Mouse (Mus musculus) brown adipose tissue, adult 24 weeks (tissue): Measurements from ENCODE around the gene D17H6S53E. TPM values are rescaled to one million over a fixed set of nuclear protein-coding genes. Genes with fewer than 3 reads are reported as not detected.

ENCODE experiments used
- H3K27ac ChIP-seq: fragments of 200-500 bp; replicated peaks from 2 replicates; pipeline ENCODE4 v1.5.1; 2012; ENCODE audit warnings: low read depth, mild to moderate bottlenecking, low read length
- H3K4me1 ChIP-seq: fragments of 200-500 bp; 2 replicates; pipeline ENCODE4 v1.6.1; 2012; ENCODE audit warnings: low read length, mixed read lengths; ENCODE audit not compliant: control insufficient read depth, insufficient read depth, insufficient read length
- H3K4me3 ChIP-seq: fragments of 200-500 bp; 2 replicates; pipeline ENCODE4 v1.5.1; 2012; ENCODE audit warnings: low read depth, mild to moderate bottlenecking, low read length, moderate library complexity; ENCODE audit not compliant: insufficient read depth
- polyA plus RNA-seq: library from polyadenylated mRNA; stranded (reverse); fragments of >200 nt; gene quantifications from 2 replicates; pipeline ENCODE4 v1.2.4, GENCODE M21; 2012; ENCODE audit not compliant: missing spikeins, insufficient read depth, insufficient read length

D17H6S53E gene
- polyA plus RNA-seq, 1 experiment: 12.8 TPM

GRCm38 (mm10) chr17:35168541-35169207 lies 42.5 kb downstream of the D17H6S53E start:
- H3K27ac ChIP-seq: no peak overlapping the region
- peaks cover 3% of the 10 kb centered on the region; the same call in 1 of the 2 replicates for H3K4me1 ChIP-seq
- no peak overlapping the region for H3K4me3 ChIP-seq

- peak overlapping the region; percentile 39 for H3K4me3 ChIP-seq
- H3K27ac ChIP-seq: peak overlapping the region; percentile 86
- no peaks in the 10 kb centered on the region for H3K4me1 ChIP-seq
Measured at GRCm38 (mm10) chr17:35172445-35173234, 46.5 kb downstream of the D17H6S53E start.

- Histone ChIP-seq H3K4me1 (no peaks in the 10 kb centered on the region), H3K4me3 (no peak overlapping the region), H3K27ac (peak overlapping the region; percentile 31)
Measured at GRCm38 (mm10) chr17:35173329-35173728, 47.2 kb downstream of the D17H6S53E start.

GRCm38 (mm10) chr17:35174201-35174977 lies 48.2 kb downstream of the D17H6S53E start:
- H3K27ac ChIP-seq: no peak overlapping the region; the same call in 1 of the 2 replicates
- H3K4me1 ChIP-seq: no peaks in the 10 kb centered on the region
- no peak overlapping the region for H3K4me3 ChIP-seq

- Histone ChIP-seq H3K4me3 (no peak overlapping the region), H3K27ac (no peak overlapping the region), H3K4me1 (no peaks in the 10 kb centered on the region)
Measured at GRCm38 (mm10) chr17:35175382-35175781, 49.2 kb downstream of the D17H6S53E start.

- Histone ChIP-seq H3K4me3 (no peak within 1 kb of the TSS), H3K27ac (no peak within 1 kb of the TSS), H3K4me1 (no peaks in the 10 kb centered on the region)
Measured at GRCm38 (mm10) chr17:35175968-35176367, 49.8 kb downstream of the D17H6S53E start, which contains the start of gene Aif1. Gene Aif1 (minus strand): TSS chr17:35176068.

Other genes starting within 250 kb of the D17H6S53E start
- gene Zbtb12, start 246.9 kb upstream of the D17H6S53E start, polyA plus RNA-seq: 3.0 and 3.3 TPM in 2 replicates
- gene Gm20547, start 244.3 kb upstream of the D17H6S53E start, polyA plus RNA-seq: not detected in 2 replicates
- gene C2, start 228.1 kb upstream of the D17H6S53E start, polyA plus RNA-seq: 6.0 and 12.4 TPM in 2 replicates
- 27.4 and 30.6 TPM in 2 replicates for gene Ehmt2, start 227.9 kb upstream of the D17H6S53E start, polyA plus RNA-seq
- not detected in 2 replicates for gene Slc44a4, start 211.9 kb upstream of the D17H6S53E start, polyA plus RNA-seq
- gene Neu1, start 195.1 kb upstream of the D17H6S53E start, polyA plus RNA-seq: 9.1 and 10.2 TPM in 2 replicates
- 5.2 and 26.8 TPM in 2 replicates for gene Hspa1b, start 167.1 kb upstream of the D17H6S53E start, polyA plus RNA-seq
- gene Gm20481, start 156.5 kb upstream of the D17H6S53E start, polyA plus RNA-seq: not detected in 2 replicates
- gene Hspa1a, start 154.2 kb upstream of the D17H6S53E start, polyA plus RNA-seq: 6.3 and 18.9 TPM in 2 replicates
- 0.48 and 0.71 TPM in 2 replicates for gene Hspa1l, start 153.7 kb upstream of the D17H6S53E start, polyA plus RNA-seq
- 22.4 and 29.8 TPM in 2 replicates for gene Lsm2, start 144.5 kb upstream of the D17H6S53E start, polyA plus RNA-seq
- 12.7 and 14.2 TPM in 2 replicates for gene Vars, start 125.4 kb upstream of the D17H6S53E start, polyA plus RNA-seq
- gene Vwa7, start 109.8 kb upstream of the D17H6S53E start, polyA plus RNA-seq: not detected in 2 replicates
- not detected in 2 replicates for gene Sapcd1, start 98.4 kb upstream of the D17H6S53E start, polyA plus RNA-seq
- gene Msh5, start 79.6 kb upstream of the D17H6S53E start, polyA plus RNA-seq: not detected in 2 replicates
- 13.6 and 16.8 TPM in 2 replicates for gene Clic1, start 76.4 kb upstream of the D17H6S53E start, polyA plus RNA-seq
- gene Ddah2, start 67.3 kb upstream of the D17H6S53E start, polyA plus RNA-seq: 9.4 and 11.6 TPM in 2 replicates
- gene Ly6g6c, start 61.0 kb upstream of the D17H6S53E start, polyA plus RNA-seq: not detected in 2 replicates
- gene Mpig6b, start 60.2 kb upstream of the D17H6S53E start, polyA plus RNA-seq: not detected in 2 replicates
- not detected in 2 replicates for gene Ly6g6e, start 49.5 kb upstream of the D17H6S53E start, polyA plus RNA-seq
- 3.0 TPM in 1 of 2 replicates, not detected in the other for gene Ly6g6d, start 48.3 kb upstream of the D17H6S53E start, polyA plus RNA-seq
- not detected in 2 replicates for gene Ly6g6f, start 40.8 kb upstream of the D17H6S53E start, polyA plus RNA-seq
- 43.3 and 44.8 TPM in 2 replicates for gene Abhd16a, start 37.1 kb upstream of the D17H6S53E start, polyA plus RNA-seq
- not detected in 2 replicates for gene Ly6g5c, start 18.1 kb upstream of the D17H6S53E start, polyA plus RNA-seq
- gene Ly6g5b, start 10.9 kb upstream of the D17H6S53E start, polyA plus RNA-seq: not detected in 2 replicates
- gene Gpank1, start 4.9 kb upstream of the D17H6S53E start, polyA plus RNA-seq: 7.9 and 12.8 TPM in 2 replicates
- 138 and 147 TPM in 2 replicates for gene Csnk2b, start 4.3 kb upstream of the D17H6S53E start, polyA plus RNA-seq
- not detected in 2 replicates for gene Apom, start 5.7 kb downstream of the D17H6S53E start, polyA plus RNA-seq
- 119 and 160 TPM in 2 replicates for gene Bag6, start 8.8 kb downstream of the D17H6S53E start, polyA plus RNA-seq
- gene Prrc2a, start 38.5 kb downstream of the D17H6S53E start, polyA plus RNA-seq: 42.9 and 81.7 TPM in 2 replicates
- 10.5 and 14.3 TPM in 2 replicates for gene Aif1, start 49.7 kb downstream of the D17H6S53E start, polyA plus RNA-seq
- 12.2 and 16.4 TPM in 2 replicates for gene Lst1, start 62.1 kb downstream of the D17H6S53E start, polyA plus RNA-seq
- not detected in 2 replicates for gene Ltb, start 68.1 kb downstream of the D17H6S53E start, polyA plus RNA-seq
- gene Tnf, start 75.6 kb downstream of the D17H6S53E start, polyA plus RNA-seq: not detected in 2 replicates
- not detected in 2 replicates for gene Lta, start 79.0 kb downstream of the D17H6S53E start, polyA plus RNA-seq
- not detected in 2 replicates for gene Gm16181, start 94.5 kb downstream of the D17H6S53E start, polyA plus RNA-seq
- gene Atp6v1g2, start 107.3 kb downstream of the D17H6S53E start, polyA plus RNA-seq: 2.7 and 4.0 TPM in 2 replicates
- 5.2 and 6.7 TPM in 2 replicates for gene Nfkbil1, start 109.4 kb downstream of the D17H6S53E start, polyA plus RNA-seq
- 50.5 and 57.9 TPM in 2 replicates for gene Ddx39b, start 115.4 kb downstream of the D17H6S53E start, polyA plus RNA-seq
- 284 and 411 TPM in 2 replicates for gene H2-D1, start 136.4 kb downstream of the D17H6S53E start, polyA plus RNA-seq
- 0.40 TPM in 1 of 2 replicates, not detected in the other for gene H2-Q1, start 194.0 kb downstream of the D17H6S53E start, polyA plus RNA-seq
- not detected in 2 replicates for gene H2-Q2, start 215.9 kb downstream of the D17H6S53E start, polyA plus RNA-seq